Mouse (Mus musculus) MEL (cell line): ENCODE data around the gene Gsap. TPM values are rescaled to one million over a fixed set of nuclear protein-coding genes. Genes with fewer than 3 reads are reported as not detected.
A peak's percentile ranks its signal among the peaks of the same experiment; 100 is the strongest.

Source experiments
- DNase-seq: peaks from one replicate; pipeline ENCODE4 v3.0.0; 2011; ENCODE audit warnings: low read depth, low spot score
- H3K27ac ChIP-seq: 2 replicates; pipeline ENCODE4 v1.5.1; 2012; ENCODE audit warnings: low read depth, mild to moderate bottlenecking, control low read depth, low read length, moderate library complexity; ENCODE audit not compliant: control insufficient read depth
- H3K27me3 ChIP-seq, 2 experiments: fragments of 150-350 bp in 1 of 2; sonication (generic) in 1 of 2; 2 replicates each; pipeline ENCODE4 v1.6.1; 2012; ENCODE audit warnings: low read length in 2 of 2, mild to moderate bottlenecking in 2 of 2, improper control_type of control experiment in 1 of 2, moderate library complexity in 1 of 2; ENCODE audit not compliant: insufficient read depth in 2 of 2, control insufficient read depth in 1 of 2
- H3K36me3 ChIP-seq, 2 experiments: 2 replicates each; pipeline ENCODE4 v1.6.1; 2012 to 2014; ENCODE audit warnings: low read length in 2 of 2, improper control_type of control experiment in 1 of 2, inconsistent platforms in 1 of 2, mild to moderate bottlenecking in 1 of 2; ENCODE audit not compliant: insufficient read depth in 2 of 2, control insufficient read depth in 1 of 2
- H3K4me1 ChIP-seq, 2 experiments: fragments of 150-350 bp in 1 of 2; sonication (generic) in 1 of 2; 2 replicates each; pipeline ENCODE4 v1.6.1; 2012; ENCODE audit warnings: low read length in 2 of 2, improper control_type of control experiment in 1 of 2, mild to moderate bottlenecking in 1 of 2; ENCODE audit not compliant: insufficient read depth in 2 of 2, control insufficient read depth in 1 of 2
- H3K4me3 ChIP-seq, 2 experiments: fragments of 150-350 bp in 1 of 2; sonication (generic) in 1 of 2; 2 replicates each; pipeline ENCODE4 v1.5.1; 2012; ENCODE audit warnings: low read depth in 2 of 2, low read length in 2 of 2, mild to moderate bottlenecking in 2 of 2, moderate library complexity in 2 of 2, control low read depth in 1 of 2, improper control_type of control experiment in 1 of 2; ENCODE audit not compliant: control insufficient read depth in 1 of 2, insufficient read depth in 1 of 2
- H3K79me2 ChIP-seq: 2 replicates; pipeline ENCODE4 v1.6.1; 2012; ENCODE audit warnings: mild to moderate bottlenecking, low read length, moderate library complexity; ENCODE audit not compliant: control insufficient read depth, poor library complexity, insufficient read depth
- H3K9ac ChIP-seq: 2 replicates; pipeline ENCODE4 v1.6.1; 2012; ENCODE audit warnings: low read depth, mild to moderate bottlenecking, control low read depth, low read length, moderate library complexity; ENCODE audit not compliant: control insufficient read depth, poor library complexity, severe bottlenecking
- H3K9me3 ChIP-seq: fragments of 150-350 bp; sonication (generic); replicated peaks from 2 replicates; pipeline ENCODE4 v1.6.1; 2012; ENCODE audit warnings: mild to moderate bottlenecking, low read length, improper control_type of control experiment, moderate library complexity; ENCODE audit not compliant: insufficient read depth
- BHLHE40 ChIP-seq: IDR thresholded peaks from 2 replicates; pipeline ENCODE4 v1.6.1; 2012; ENCODE audit warnings: low read depth, mild to moderate bottlenecking, inconsistent platforms, low read length, improper control_type of control experiment, borderline replicate concordance
- CHD1 ChIP-seq: IDR thresholded peaks from 2 replicates; pipeline ENCODE4 v1.6.1; 2012; ENCODE audit warnings: low read depth, mild to moderate bottlenecking, inconsistent platforms, low read length, improper control_type of control experiment
- CHD2 ChIP-seq: IDR thresholded peaks from 2 replicates; pipeline ENCODE4 v1.6.1; 2011; ENCODE audit warnings: low read length, improper control_type of control experiment
- CTCF ChIP-seq, 3 experiments: IDR thresholded peaks in 2 of 3; conservative IDR thresholded peaks in 1 of 3; 2 replicates each; pipeline ENCODE4 v1.5.1; 2011 to 2012; ENCODE audit warnings: low read length in 3 of 3, low read depth in 2 of 3, mild to moderate bottlenecking in 2 of 3, improper control_type of control experiment in 1 of 3, inconsistent platforms in 1 of 3, mixed read lengths in 1 of 3, moderate library complexity in 1 of 3; ENCODE audit not compliant: control insufficient read depth in 1 of 3, insufficient read depth in 1 of 3, poor library complexity in 1 of 3, severe bottlenecking in 1 of 3
- E2F4 ChIP-seq: IDR thresholded peaks from 2 replicates; pipeline ENCODE4 v1.6.1; 2011; ENCODE audit warnings: low read depth, low read length, improper control_type of control experiment, borderline replicate concordance
- GATA1 ChIP-seq: IDR thresholded peaks from 2 replicates; pipeline ENCODE4 v1.6.1; 2011; ENCODE audit warnings: low read depth, low read length, improper control_type of control experiment
- MAZ ChIP-seq: IDR thresholded peaks from 2 replicates; pipeline ENCODE4 v1.6.1; 2012; ENCODE audit warnings: low read depth, mild to moderate bottlenecking, inconsistent platforms, low read length, improper control_type of control experiment
- MEF2A ChIP-seq: IDR thresholded peaks from 2 replicates; pipeline ENCODE4 v1.6.1; 2014; ENCODE audit warnings: low read depth, mild to moderate bottlenecking, inconsistent platforms, low read length, improper control_type of control experiment; ENCODE audit not compliant: poor library complexity, insufficient replicate concordance, severe bottlenecking; ENCODE audit errors: extremely low read depth
- MXI1 ChIP-seq: IDR thresholded peaks from 2 replicates; pipeline ENCODE4 v1.6.1; 2011; ENCODE audit warnings: mild to moderate bottlenecking, low read depth, low read length, improper control_type of control experiment
- NELFE ChIP-seq: IDR thresholded peaks from 2 replicates; pipeline ENCODE4 v1.6.1; 2011; ENCODE audit warnings: low read depth, low read length, improper control_type of control experiment
- POLR2A ChIP-seq, 2 experiments: IDR thresholded peaks; 2 replicates each; pipeline ENCODE4 v1.6.1; 2011 to 2012; ENCODE audit warnings: low read length in 2 of 2, mild to moderate bottlenecking in 2 of 2, control low read depth in 1 of 2, improper control_type of control experiment in 1 of 2, low read depth in 1 of 2, moderate library complexity in 1 of 2; ENCODE audit not compliant: control insufficient read depth in 1 of 2, insufficient read depth in 1 of 2, poor library complexity in 1 of 2
- RAD21 ChIP-seq: IDR thresholded peaks from 2 replicates; pipeline ENCODE4 v1.6.1; 2011; ENCODE audit warnings: mild to moderate bottlenecking, low read depth, low read length, improper control_type of control experiment
- SMC3 ChIP-seq: IDR thresholded peaks from 2 replicates; pipeline ENCODE4 v1.6.1; 2011; ENCODE audit warnings: low read depth, low read length, improper control_type of control experiment
- TAL1 ChIP-seq: IDR thresholded peaks from 2 replicates; pipeline ENCODE4 v1.6.1; 2012; ENCODE audit warnings: mild to moderate bottlenecking, inconsistent platforms, low read length, moderate library complexity, mixed read lengths
- TCF12 ChIP-seq: IDR thresholded peaks from 2 replicates; pipeline ENCODE4 v1.6.1; 2014; ENCODE audit warnings: low read depth, mild to moderate bottlenecking, inconsistent platforms, low read length, improper control_type of control experiment, moderate library complexity
- UBTF ChIP-seq: IDR thresholded peaks from 2 replicates; pipeline ENCODE4 v1.6.1; 2012; ENCODE audit warnings: low read depth, mild to moderate bottlenecking, inconsistent platforms, low read length, improper control_type of control experiment, moderate library complexity, borderline replicate concordance; ENCODE audit not compliant: insufficient read depth
- ZC3H11A ChIP-seq: IDR thresholded peaks from 2 replicates; pipeline ENCODE4 v1.6.1; 2012; ENCODE audit warnings: low read depth, mild to moderate bottlenecking, inconsistent platforms, low read length, improper control_type of control experiment
- ZMIZ1 ChIP-seq: IDR thresholded peaks from 2 replicates; pipeline ENCODE4 v1.6.1; 2012; ENCODE audit warnings: low read depth, mild to moderate bottlenecking, inconsistent platforms, low read length, improper control_type of control experiment, moderate library complexity
- polyA plus RNA-seq, 2 experiments: library from polyadenylated mRNA; stranded (reverse) in 1 of 2; unstranded in 1 of 2; fragments of >175 nt in 1 of 2; fragments of >200 nt in 1 of 2; gene quantifications; 2 replicates each; pipeline versions ENCODE4 v1.2.1 to v1.2.4; 2012; ENCODE audit warnings: low replicate concordance in 2 of 2, low read depth in 1 of 2; ENCODE audit not compliant: insufficient read length in 2 of 2, insufficient read depth in 1 of 2, missing spikeins in 1 of 2
- total RNA-seq: library from RNA; depleted of rRNA; stranded (reverse); fragments of 300-350 nt; gene quantifications from 2 replicates; pipeline ENCODE4 v1.2.3, GENCODE M21; 2012

The Gsap gene
- total and polyA plus RNA-seq, 3 experiments: 0.19 to 0.22 TPM; not detected in 1

DNA sequence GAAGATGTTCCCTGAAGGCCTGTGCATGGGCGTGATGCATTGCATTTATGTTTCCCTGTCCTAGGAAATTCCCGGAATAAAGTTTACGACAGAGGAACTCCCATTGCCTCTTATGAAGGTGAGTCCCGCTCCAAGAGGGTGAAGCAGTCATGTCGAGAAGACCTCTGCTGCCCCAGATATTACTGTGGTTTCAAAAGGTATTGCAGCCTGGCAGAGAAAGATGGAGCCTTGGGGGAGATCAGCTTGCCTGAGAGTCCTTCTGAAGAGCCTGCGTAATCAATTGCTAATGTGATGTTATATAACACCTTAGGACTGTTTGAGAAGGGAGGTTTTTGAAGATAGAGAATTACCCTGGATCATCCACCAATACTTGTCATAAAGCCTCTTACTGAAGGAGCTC is 71.8 kb downstream of the Gsap start:
- no peak overlapping the region for H3K4me3 ChIP-seq
- peak; percentile 63 for DNase-seq
- H3K79me2 ChIP-seq: no peaks in the 10 kb centered on the region
- H3K36me3 ChIP-seq: peaks cover 0 to 21% of the 10 kb centered on the region in 2 experiments; a peak in 2 of 4 replicates
- no peaks in the 10 kb centered on the region for H3K9me3 ChIP-seq
- TF ChIP-seq CTCF (IDR thresholded peaks at IDR 0.05 in 2 of 3, conservative IDR thresholded peaks at IDR 0.05 in 1 of 3; ENCODE audit: control insufficient read depth in 1 of 3, insufficient read depth in 1 of 3, low read depth in 2 of 3, low read length in 3 of 3, poor library complexity in 1 of 3, severe bottlenecking in 1 of 3): peak; percentile 22 to 53 (median 47); a peak in 5 of 6 replicates
- TF ChIP-seq NELFE: no peak
- no peak for TF ChIP-seq TAL1
- TF ChIP-seq RAD21: peak; percentile 66
- no peak for TF ChIP-seq MAZ
- no peak for TF ChIP-seq GATA1
- TF ChIP-seq SMC3: peak; percentile 44; the same call in 1 of the 2 replicates
- TF ChIP-seq, all 39 proteins: peak for 3
- Histone ChIP-seq H3K27me3 (no peaks in the 10 kb centered on the region), H3K4me1 (peaks cover 6 to 16% of the 10 kb centered on the region in 2 experiments), H3K9ac (no peak overlapping the region), H3K27ac (no peak overlapping the region)

- no peaks in the 10 kb centered on the region for H3K79me2 ChIP-seq
- H3K9ac ChIP-seq: no peak overlapping the region
- peaks cover 0 to 21% of the 10 kb centered on the region in 2 experiments; a peak in 2 of 4 replicates for H3K36me3 ChIP-seq
- no peak for DNase-seq
- no peaks in the 10 kb centered on the region for H3K9me3 ChIP-seq
- TF ChIP-seq MEF2A: peak; percentile 61; the same call in 1 of the 2 replicates
- TF ChIP-seq CHD1: no peak
- TF ChIP-seq CTCF (IDR thresholded peaks at IDR 0.05 in 2 of 3, conservative IDR thresholded peaks at IDR 0.05 in 1 of 3; ENCODE audit: control insufficient read depth in 1 of 3, insufficient read depth in 1 of 3, low read depth in 2 of 3, low read length in 3 of 3, poor library complexity in 1 of 3, severe bottlenecking in 1 of 3): no peak
- TF ChIP-seq POLR2A (IDR thresholded peaks at IDR 0.05; ENCODE audit: control insufficient read depth in 1 of 2, insufficient read depth in 1 of 2, low read depth in 1 of 2, low read length in 2 of 2, poor library complexity in 1 of 2): no peak
- no peak for TF ChIP-seq MXI1
- H3K4me3 ChIP-seq: no peak overlapping the region
- H3K27ac ChIP-seq: no peak overlapping the region
- H3K4me1 ChIP-seq: peaks cover 6 to 17% of the 10 kb centered on the region in 2 experiments
- no peaks in the 10 kb centered on the region for H3K27me3 ChIP-seq
Observed at GRCm38 (mm10) chr5:21260746-21261145, 74.7 kb downstream of the Gsap start.

GRCm38 (mm10) chr5:21261202-21261844 is 75.3 kb downstream of the Gsap start:
- H3K27me3 ChIP-seq: no peaks in the 10 kb centered on the region
- H3K9me3 ChIP-seq: no peaks in the 10 kb centered on the region
- H3K36me3 ChIP-seq: peaks cover 0 to 17% of the 10 kb centered on the region in 2 experiments; a peak in 2 of 4 replicates
- TF ChIP-seq UBTF (no peak), TAL1 (no peak), ZC3H11A (no peak), E2F4 (no peak), TCF12 (no peak), SMC3 (no peak), BHLHE40 (no peak), CHD2 (no peak), ZMIZ1 (no peak)
- TF ChIP-seq, all 39 proteins: peak for 0
- no peak for DNase-seq
- Histone ChIP-seq H3K9ac (no peak overlapping the region), H3K79me2 (no peaks in the 10 kb centered on the region), H3K4me1 (peaks cover 2 to 17% of the 10 kb centered on the region in 2 experiments; a peak in 3 of 4 replicates), H3K27ac (no peak overlapping the region), H3K4me3 (no peak overlapping the region)
